Mouse (Mus musculus): ENCODE results near the gene Gprc5a. TPM values are rescaled to one million over a fixed set of nuclear protein-coding genes. Genes with fewer than 3 reads are reported as not detected.
A peak's percentile ranks its signal among the peaks of the same experiment; 100 is the strongest.

Gprc5a gene
- total RNA-seq, 2 experiments from 2014 or later: 1.1 to 3.5 TPM

GRCm38 (mm10) chr6:135069856-135070255 is 4.4 kb downstream of the Gprc5a start:
- DNase-seq (ENCODE audit: low spot score in 2 of 2): no peak

DNA sequence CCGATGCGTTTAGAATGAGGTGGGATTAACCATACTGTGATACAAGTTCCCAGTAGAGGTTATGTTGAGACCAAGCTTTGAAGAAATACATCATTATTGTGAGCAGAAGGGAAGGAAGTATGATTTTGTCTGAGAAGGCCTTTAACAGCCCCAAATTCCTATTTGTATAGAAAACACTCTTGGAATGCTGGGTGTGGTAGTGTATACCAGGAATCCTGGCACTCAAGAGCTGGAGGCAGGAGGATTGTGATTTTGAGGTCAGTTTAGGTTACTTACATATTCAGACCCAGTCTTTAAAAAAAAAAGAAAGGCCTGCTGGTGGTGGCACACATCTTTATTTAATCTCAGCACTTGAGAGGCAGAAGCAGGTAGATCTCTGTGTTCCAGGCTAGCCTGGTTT is 4.9 kb downstream of the Gprc5a start:
- DNase-seq (ENCODE audit: low spot score in 2 of 2): no peak

GRCm38 (mm10) chr6:135074405-135074947 is 9.0 kb downstream of the Gprc5a start:
- DNase-seq (ENCODE audit: low spot score in 2 of 2): no peak

GRCm38 (mm10) chr6:135076202-135076601 is 10.8 kb downstream of the Gprc5a start:
- no peak for DNase-seq (ENCODE audit: low spot score in 2 of 2)

GRCm38 (mm10) chr6:135078420-135078819 is 13.0 kb downstream of the Gprc5a start:
- DNase-seq (ENCODE audit: low spot score in 2 of 2): no peak

- DNase-seq (ENCODE audit: low spot score in 2 of 2): no peak
Observed at GRCm38 (mm10) chr6:135083991-135084502, 18.6 kb downstream of the Gprc5a start.

- DNase-seq (ENCODE audit: low spot score in 2 of 2): no peak
Observed at GRCm38 (mm10) chr6:135085703-135086102, 20.3 kb downstream of the Gprc5a start.

GRCm38 (mm10) chr6:135087721-135088451 is 22.4 kb downstream of the Gprc5a start:
- DNase-seq (ENCODE audit: low spot score in 2 of 2): peak; percentile 72 to 73

DNA sequence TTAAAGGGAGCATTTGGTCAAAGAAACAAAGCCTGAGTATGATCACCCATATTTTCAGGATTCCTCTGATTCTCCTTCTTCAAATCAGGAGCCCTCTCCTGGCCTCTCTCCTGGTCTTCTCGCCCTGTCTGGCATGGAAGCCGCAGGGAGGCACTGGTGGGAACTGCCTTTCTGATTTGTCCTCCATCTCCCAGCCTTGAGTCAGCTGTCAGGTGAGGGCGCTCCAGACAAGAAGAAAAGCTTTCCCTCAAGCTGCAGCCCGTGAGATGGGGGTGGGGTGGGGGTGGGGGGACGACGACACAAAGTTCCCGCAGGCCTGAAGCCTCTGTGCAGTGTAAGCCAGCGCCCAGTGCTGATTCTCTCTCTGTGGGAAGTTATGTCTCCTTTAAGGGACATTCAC is 24.3 kb downstream of the Gprc5a start:
- no peak for DNase-seq (ENCODE audit: low spot score in 2 of 2)

GRCm38 (mm10) chr6:135090661-135091060 is 25.2 kb downstream of the Gprc5a start:
- DNase-seq (ENCODE audit: low spot score in 2 of 2): no peak

DNA sequence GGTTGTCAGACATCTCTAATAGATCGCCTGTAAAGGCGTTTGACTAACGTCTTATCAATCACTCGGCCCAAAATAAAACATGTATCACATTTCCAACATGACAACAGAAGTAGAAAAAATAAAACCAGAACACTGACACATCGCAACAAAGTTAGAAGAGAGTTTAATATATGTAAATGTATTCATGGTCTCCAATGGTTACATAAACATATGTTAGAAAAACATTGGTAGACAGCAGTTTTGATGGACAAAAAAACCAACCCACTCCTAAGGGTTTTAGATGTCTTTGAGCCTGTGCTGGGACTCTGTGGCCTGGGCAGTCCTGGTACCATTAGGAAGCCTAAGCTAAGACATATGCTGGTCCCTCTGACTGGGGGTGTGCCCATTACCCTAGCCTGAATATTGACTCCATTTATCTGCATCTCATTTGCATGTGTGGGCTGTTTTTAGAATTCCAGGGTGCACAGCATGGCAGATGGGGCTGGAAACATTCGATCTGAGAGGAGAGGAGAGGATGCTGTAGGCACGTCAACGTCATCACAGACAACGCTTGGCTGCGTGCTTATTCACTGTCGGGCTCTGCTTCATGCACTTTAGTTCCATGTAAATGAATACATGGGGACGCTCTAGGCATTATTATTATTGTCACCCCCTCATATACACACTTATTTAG is 27.5 kb downstream of the Gprc5a start:
- DNase-seq (ENCODE audit: low spot score in 2 of 2): no peak

- DNase-seq (ENCODE audit: low spot score in 2 of 2): no peak
Observed at GRCm38 (mm10) chr6:135100787-135101472, 35.5 kb downstream of the Gprc5a start.

GRCm38 (mm10) chr6:135102736-135103303 is 37.4 kb downstream of the Gprc5a start:
- no peak for DNase-seq (ENCODE audit: low spot score in 2 of 2)

GRCm38 (mm10) chr6:135107014-135107413 is 41.6 kb downstream of the Gprc5a start:
- no peak for DNase-seq (ENCODE audit: low spot score in 2 of 2)

- peak in 1 of 2 experiments; percentile 10 for DNase-seq (ENCODE audit: low spot score in 2 of 2)
Observed at GRCm38 (mm10) chr6:135112411-135113113, 47.1 kb downstream of the Gprc5a start.

DNA sequence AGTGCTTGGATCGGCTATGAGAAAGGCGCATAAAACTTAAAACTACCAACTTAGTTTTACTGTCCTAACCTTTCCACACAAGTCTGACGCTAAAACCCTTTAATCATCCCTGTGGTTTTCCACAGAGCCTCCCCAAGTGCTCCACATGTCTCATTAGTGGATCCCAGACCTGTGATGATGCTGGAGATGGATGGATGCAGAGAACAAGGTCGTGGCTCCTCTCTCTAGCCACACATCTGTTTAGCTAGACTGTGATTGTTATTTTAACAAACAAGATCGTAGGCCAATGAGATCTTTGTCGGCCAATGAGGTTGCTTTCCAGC is 47.6 kb downstream of the Gprc5a start:
- DNase-seq (ENCODE audit: low spot score in 2 of 2): no peak

DNA sequence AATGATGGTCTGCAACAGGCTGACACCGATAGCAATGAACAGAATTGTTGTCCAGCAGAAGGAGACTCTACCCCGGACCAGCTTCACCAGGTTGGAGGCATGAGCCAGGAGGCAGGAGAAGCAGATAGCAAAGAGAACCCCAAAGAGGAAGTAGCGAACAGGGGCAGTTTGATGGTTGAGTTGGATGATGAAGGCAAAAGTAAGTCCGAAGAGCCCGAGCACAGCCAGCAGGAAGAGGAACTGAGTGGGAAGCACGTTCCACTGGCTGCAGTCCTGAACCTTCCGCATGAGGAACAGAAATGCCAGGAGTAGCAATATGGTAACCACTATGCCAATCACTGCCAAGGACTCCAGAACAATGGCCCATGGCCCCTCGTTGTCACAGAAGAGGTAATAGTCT is 51.0 kb downstream of the Gprc5a start:
- no peak for DNase-seq (ENCODE audit: low spot score in 2 of 2)

GRCm38 (mm10) chr6:135118183-135118582 is 52.7 kb downstream of the Gprc5a start, which contains the start of gene Gprc5d:
TSS of gene Gprc5d (minus strand) at chr6:135118283.
- DNase-seq (ENCODE audit: low spot score in 2 of 2): no peak

- DNase-seq (ENCODE audit: low spot score in 2 of 2): no peak
Observed at GRCm38 (mm10) chr6:135124755-135125380, 59.4 kb downstream of the Gprc5a start.

- DNase-seq (ENCODE audit: low spot score in 2 of 2): no peak
Observed at GRCm38 (mm10) chr6:135133086-135133485, 67.6 kb downstream of the Gprc5a start.
